Mouse (Mus musculus): ENCODE data around the gene Mgmt.

GRCm38 (mm10) chr7:137067758-137068157 is 173.3 kb downstream of the Mgmt start:
- TF ChIP-seq POLR2A (IDR thresholded peaks at IDR 0.05; ENCODE audit: low read depth, low read length) (no peak), CTCF (IDR thresholded peaks at IDR 0.05; ENCODE audit: extremely low read depth, insufficient read length, insufficient replicate concordance, low read depth, low read length) (no peak)
